Mouse (Mus musculus) myocyte (in vitro differentiated cells): ENCODE data around the gene Dpf2. TPM values are rescaled to one million over a fixed set of nuclear protein-coding genes. Genes with fewer than 3 reads are reported as not detected.
A peak's percentile ranks its signal among the peaks of the same experiment; 100 is the strongest.
"Not testable (repeated sequence)": the region's sequence is repeated elsewhere in the genome, so short reads cannot be mapped to it uniquely, and the experiment has no call there.

Source experiments
- H3K27me3 ChIP-seq: one replicate; pipeline ENCODE4 v1.6.1; 2011; ENCODE audit not compliant: control insufficient read depth, insufficient read depth, insufficient read length
- H3K36me3 ChIP-seq: one replicate; pipeline ENCODE4 v1.6.1; 2011; ENCODE audit not compliant: control insufficient read depth, insufficient read depth
- H3K4me2 ChIP-seq: one replicate; pipeline ENCODE4 v1.6.1; 2011; ENCODE audit warnings: low read depth, control low read depth
- H3K4me3 ChIP-seq: one replicate; pipeline ENCODE4 v1.5.1; 2011; ENCODE audit warnings: mild to moderate bottlenecking, control low read depth, moderate library complexity
- H3K79me2 ChIP-seq: one replicate; pipeline ENCODE4 v1.6.1; 2011; ENCODE audit not compliant: control insufficient read depth, insufficient read depth
- H3ac ChIP-seq: one replicate; pipeline ENCODE4 v1.6.1; 2011; ENCODE audit not compliant: control insufficient read depth, insufficient read length
- CEBPB ChIP-seq: IDR thresholded peaks from 2 replicates; pipeline ENCODE4 v1.6.1; 2011; ENCODE audit warnings: mild to moderate bottlenecking, moderate library complexity; ENCODE audit not compliant: poor library complexity, insufficient read depth, severe bottlenecking
- E2F4 ChIP-seq: IDR thresholded peaks from one replicate; pipeline ENCODE4 v1.6.1; 2011; ENCODE audit warnings: mild to moderate bottlenecking, control low read depth, moderate library complexity; ENCODE audit not compliant: insufficient read depth
- MAX ChIP-seq: IDR thresholded peaks from one replicate; pipeline ENCODE4 v1.6.1; 2011; ENCODE audit warnings: low read depth, mild to moderate bottlenecking, control low read depth
- MYOD1 ChIP-seq, 3 experiments: IDR thresholded peaks; one replicate each; pipeline ENCODE4 v1.6.1; 2011; ENCODE audit warnings: control low read depth in 2 of 3, low read depth in 2 of 3, mild to moderate bottlenecking in 2 of 3, moderate library complexity in 1 of 3; ENCODE audit not compliant: insufficient read length in 2 of 3, control insufficient read depth in 1 of 3
- MYOG ChIP-seq, 3 experiments: IDR thresholded peaks; one replicate each; pipeline ENCODE4 v1.6.1; 2011; ENCODE audit warnings: control low read depth in 2 of 3, low read depth in 2 of 3, mild to moderate bottlenecking in 2 of 3; ENCODE audit not compliant: insufficient read length in 2 of 3, control insufficient read depth in 1 of 3, insufficient read depth in 1 of 3
- POLR2A ChIP-seq: IDR thresholded peaks from one replicate; pipeline ENCODE4 v1.6.1; 2011; ENCODE audit warnings: low read depth, mild to moderate bottlenecking, control low read depth, moderate library complexity; ENCODE audit not compliant: insufficient read length
- POLR2AphosphoS2 ChIP-seq: IDR thresholded peaks from one replicate; pipeline ENCODE4 v1.6.1; 2011; ENCODE audit warnings: low read depth, control low read depth; ENCODE audit not compliant: insufficient read length
- REST ChIP-seq: IDR thresholded peaks from one replicate; pipeline ENCODE4 v1.6.1; 2011; ENCODE audit warnings: mild to moderate bottlenecking, control low read depth, moderate library complexity; ENCODE audit not compliant: insufficient read depth, insufficient read length
- SRF ChIP-seq: IDR thresholded peaks from one replicate; pipeline ENCODE4 v1.6.1; 2011; ENCODE audit warnings: low read depth; ENCODE audit not compliant: control insufficient read depth, insufficient read length
- TCF12 ChIP-seq: IDR thresholded peaks from one replicate; pipeline ENCODE4 v1.6.1; 2011; ENCODE audit warnings: mild to moderate bottlenecking, control low read depth; ENCODE audit not compliant: poor library complexity, insufficient read depth, severe bottlenecking
- TCF3 ChIP-seq: IDR thresholded peaks from one replicate; pipeline ENCODE4 v1.6.1; 2011; ENCODE audit warnings: low read depth, control low read depth; ENCODE audit not compliant: insufficient read length
- USF1 ChIP-seq: IDR thresholded peaks from one replicate; pipeline ENCODE4 v1.6.1; 2011; ENCODE audit warnings: low read depth, mild to moderate bottlenecking, control low read depth, moderate library complexity
- polyA plus RNA-seq: library from polyadenylated mRNA; unstranded; fragments of >200 nt; fragmentation: generic; extraction: Trizol; gene quantifications from one replicate; pipeline ENCODE4 v1.2.1, GENCODE M21; 2012; ENCODE audit warnings: missing spikeins

The Dpf2 gene
- polyA plus RNA-seq, 1 experiment, result 78.5 TPM

GRCm38 (mm10) chr19:5891521-5892258, 21.1 kb downstream of the Dpf2 start:
- Histone ChIP-seq H3K27me3 (no peaks in the 10 kb centered on the region), H3ac (no peak overlapping the region), H3K4me2 (no peak overlapping the region), H3K36me3 (peaks cover 13% of the 10 kb centered on the region), H3K4me3 (no peak overlapping the region), H3K79me2 (no peaks in the 10 kb centered on the region)
- TF ChIP-seq POLR2AphosphoS2 (peak; percentile 30), MYOD1 (IDR thresholded peaks at IDR 0.05; ENCODE audit: control insufficient read depth in 1 of 3, insufficient read length in 2 of 3, low read depth in 2 of 3) (no peak)

GRCm38 (mm10) chr19:5889211-5889610, 23.6 kb downstream of the Dpf2 start:
- no peak overlapping the region for H3K4me2 ChIP-seq
- no peaks in the 10 kb centered on the region for H3K27me3 ChIP-seq
- H3ac ChIP-seq, result no peak overlapping the region
- H3K79me2 ChIP-seq, result no peaks in the 10 kb centered on the region
- TF ChIP-seq SRF (no peak), MAX (no peak), MYOG (IDR thresholded peaks at IDR 0.05; ENCODE audit: control insufficient read depth in 1 of 3, insufficient read depth in 1 of 3, insufficient read length in 2 of 3, low read depth in 2 of 3) (no peak), POLR2A (no peak), TCF12 (no peak), USF1 (no peak), POLR2AphosphoS2 (no peak), REST (no peak), CEBPB (no peak), MYOD1 (IDR thresholded peaks at IDR 0.05; ENCODE audit: control insufficient read depth in 1 of 3, insufficient read length in 2 of 3, low read depth in 2 of 3) (no peak), E2F4 (no peak)
- no peak overlapping the region for H3K4me3 ChIP-seq
- no peaks in the 10 kb centered on the region for H3K36me3 ChIP-seq

- H3K36me3 ChIP-seq, result no peaks in the 10 kb centered on the region
- H3K27me3 ChIP-seq, result no peaks in the 10 kb centered on the region
- H3K79me2 ChIP-seq, result no peaks in the 10 kb centered on the region
- TF ChIP-seq TCF3, result no peak
- no peak overlapping the region for H3K4me2 ChIP-seq
- H3K4me3 ChIP-seq, result no peak overlapping the region
- H3ac ChIP-seq, result no peak overlapping the region
Measured at GRCm38 (mm10) chr19:5887234-5887815, 25.5 kb downstream of the Dpf2 start.

GRCm38 (mm10) chr19:5885838-5886237, 27.0 kb downstream of the Dpf2 start:
- H3K4me3 ChIP-seq, result no peak overlapping the region
- H3K36me3 ChIP-seq, result no peaks in the 10 kb centered on the region
- no peak for TF ChIP-seq MAX
- no peak for TF ChIP-seq MYOD1 (IDR thresholded peaks at IDR 0.05; ENCODE audit: control insufficient read depth in 1 of 3, insufficient read length in 2 of 3, low read depth in 2 of 3)
- TF ChIP-seq TCF3, result no peak
- no peak for TF ChIP-seq POLR2AphosphoS2
- TF ChIP-seq MYOG (IDR thresholded peaks at IDR 0.05; ENCODE audit: control insufficient read depth in 1 of 3, insufficient read depth in 1 of 3, insufficient read length in 2 of 3, low read depth in 2 of 3), result no peak
- no peak for TF ChIP-seq CEBPB
- TF ChIP-seq SRF, result no peak
- no peak for TF ChIP-seq TCF12
- TF ChIP-seq POLR2A, result no peak
- no peak for TF ChIP-seq USF1
- no peak for TF ChIP-seq REST
- no peak for TF ChIP-seq E2F4
- H3K79me2 ChIP-seq, result no peaks in the 10 kb centered on the region
- no peak overlapping the region for H3K4me2 ChIP-seq
- no peaks in the 10 kb centered on the region for H3K27me3 ChIP-seq
- no peak overlapping the region for H3ac ChIP-seq

GRCm38 (mm10) chr19:5883935-5884334, 28.9 kb downstream of the Dpf2 start:
- Histone ChIP-seq H3ac (no peak overlapping the region), H3K36me3 (no peaks in the 10 kb centered on the region), H3K4me2 (no peak overlapping the region), H3K27me3 (no peaks in the 10 kb centered on the region), H3K79me2 (no peaks in the 10 kb centered on the region), H3K4me3 (no peak overlapping the region)
- no peak for TF ChIP-seq MAX
- no peak for TF ChIP-seq CEBPB

- H3K4me3 ChIP-seq, H3K79me2 ChIP-seq, H3K4me2 ChIP-seq, H3K27me3 ChIP-seq, H3K36me3 ChIP-seq, H3ac ChIP-seq: not testable (repeated sequence)
Measured at GRCm38 (mm10) chr19:5882079-5882478, 30.7 kb downstream of the Dpf2 start.
